Mouse (Mus musculus) gastrocnemius, postnatal 4 days (tissue): ENCODE data around the gene Pdia3. TPM values are rescaled to one million over a fixed set of nuclear protein-coding genes. Genes with fewer than 3 reads are reported as not detected.
"Not testable (repeated sequence)": the region's sequence is repeated elsewhere in the genome, so short reads cannot be mapped to it uniquely, and the experiment has no call there.

ENCODE experiments used
- DNase-seq, 2 experiments: peaks; one replicate each; pipeline ENCODE4 v3.0.0; 2021 to 2022; ENCODE audit warnings: low spot score in 2 of 2, mixed read lengths in 2 of 2
- total RNA-seq, 2 experiments: library from RNA; stranded (reverse); gene quantifications; 2 replicates each; pipeline ENCODE4 v1.2.3; 2021

Gene Pdia3
- total RNA-seq, 2 experiments from 2014 or later, result 197 to 210 TPM

DNA sequence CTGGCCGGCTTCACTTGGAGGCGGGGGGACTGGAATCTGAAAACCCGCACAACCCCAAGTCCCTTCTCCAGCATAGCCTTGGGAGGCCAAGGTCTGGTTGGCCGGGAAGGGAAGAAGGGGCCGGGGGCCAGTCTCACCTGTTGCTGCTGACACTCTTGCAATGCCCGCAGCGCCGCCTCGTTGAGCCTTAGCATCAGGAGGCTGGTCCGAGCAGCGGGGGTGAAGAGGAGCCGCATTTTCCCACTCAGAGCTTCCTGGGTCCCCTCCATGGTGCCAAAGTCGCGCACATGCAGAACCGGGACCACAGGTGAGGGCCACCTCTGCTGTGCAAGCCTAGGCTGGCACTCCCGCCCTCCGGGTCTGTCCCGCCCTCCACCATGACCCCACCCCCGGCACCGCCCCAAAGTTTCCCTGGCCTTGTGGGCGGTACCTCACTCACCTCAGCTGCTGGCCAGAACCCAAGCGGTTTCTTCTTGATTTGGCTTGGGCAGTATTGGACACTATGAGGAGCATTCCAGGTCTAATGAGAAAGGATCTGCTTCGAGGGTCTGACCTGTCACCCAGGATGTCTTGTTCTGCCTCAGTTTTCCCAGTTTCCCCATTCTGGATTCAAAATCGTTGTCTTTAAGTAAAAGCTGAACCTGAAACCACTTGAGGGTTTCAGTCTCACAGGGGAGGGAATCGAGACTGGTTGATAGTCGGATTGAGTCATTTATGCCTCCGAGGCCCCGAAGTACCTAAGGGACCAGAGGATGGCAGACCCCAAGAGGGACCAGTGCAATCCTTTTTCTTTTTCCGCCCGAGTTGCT is 28.9 kb downstream of the Pdia3 start:
- peak in 1 of 2 experiments; percentile 38 for DNase-seq

DNA sequence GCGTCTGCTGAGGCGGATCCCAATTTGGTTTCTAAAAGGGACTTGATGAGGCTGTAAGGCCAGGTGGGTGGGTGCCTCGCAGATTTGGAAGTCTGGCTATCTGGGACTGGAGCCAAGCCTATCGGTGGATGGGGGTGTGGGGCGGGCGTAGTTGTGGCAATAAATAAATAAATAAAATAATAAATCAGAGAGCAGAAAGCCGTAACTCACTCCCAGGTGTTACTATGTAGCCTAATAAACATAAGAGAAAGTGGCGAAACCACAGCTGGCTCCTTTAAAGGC is 29.4 kb downstream of the Pdia3 start:
- no peak for DNase-seq

DNA sequence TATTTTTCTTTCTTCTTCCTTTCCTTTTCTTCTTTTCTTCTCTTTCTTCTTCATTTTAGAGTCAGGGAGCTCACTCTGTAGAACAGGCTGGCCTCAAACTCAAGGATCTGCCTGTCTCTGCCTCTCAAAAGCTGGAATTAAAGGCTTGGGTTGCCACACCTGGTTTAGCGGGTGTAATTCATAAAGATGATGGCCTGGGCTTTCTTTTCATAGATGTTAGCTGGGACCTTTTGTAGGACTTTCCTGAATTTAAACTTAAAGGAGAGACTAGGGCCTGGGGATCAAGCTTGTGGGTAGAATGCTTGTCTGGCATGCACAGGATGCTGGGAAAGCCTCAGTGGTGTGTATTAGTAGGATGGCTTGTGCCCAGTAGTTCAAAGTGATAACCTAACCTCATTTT is 30.6 kb downstream of the Pdia3 start, which contains the start of gene Ell3:
Ell3 (minus strand) TSS at position 101 of the 400 bp plus-strand sequence.
- DNase-seq, result no peak

DNA sequence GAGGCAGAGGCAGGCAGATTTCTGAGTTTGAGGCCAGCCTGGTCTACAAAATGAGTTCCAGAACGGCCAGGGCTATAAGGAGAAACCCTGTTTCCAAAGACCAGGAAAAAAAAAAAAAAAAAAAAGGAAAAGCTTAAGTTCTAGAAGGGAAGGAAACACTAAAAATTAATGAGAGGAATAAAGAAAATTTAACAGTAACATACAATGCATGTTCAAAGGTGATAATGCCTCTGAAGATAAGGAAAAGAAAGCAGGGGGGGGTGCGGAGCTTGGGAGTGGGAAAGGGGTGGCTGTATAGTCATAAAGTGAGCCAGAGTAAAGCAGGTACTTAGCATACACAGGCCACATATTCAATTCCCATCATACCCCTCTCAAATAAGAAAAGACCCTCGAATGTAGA is 31.5 kb downstream of the Pdia3 start:
- DNase-seq, result no peak

DNA sequence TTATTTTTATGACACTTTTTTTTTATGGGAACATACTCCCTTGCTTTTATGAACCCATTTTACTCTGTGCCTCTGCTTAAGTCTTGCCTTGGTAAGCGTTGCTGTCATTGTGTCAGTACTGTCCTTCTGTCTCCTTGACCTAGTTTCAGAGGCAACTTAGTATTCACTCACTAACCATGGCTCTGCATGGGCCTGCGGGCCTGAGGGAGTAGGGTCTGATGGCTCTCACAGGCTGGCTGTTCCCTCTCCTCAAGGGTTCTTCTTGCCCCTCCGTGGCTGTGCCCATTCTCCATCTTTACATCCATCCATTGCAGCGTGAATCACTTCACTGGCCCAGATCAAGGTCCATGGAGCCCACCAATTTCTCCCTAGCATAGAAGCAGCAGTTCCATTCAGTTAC is 32.9 kb downstream of the Pdia3 start:
- DNase-seq, result no peak

DNA sequence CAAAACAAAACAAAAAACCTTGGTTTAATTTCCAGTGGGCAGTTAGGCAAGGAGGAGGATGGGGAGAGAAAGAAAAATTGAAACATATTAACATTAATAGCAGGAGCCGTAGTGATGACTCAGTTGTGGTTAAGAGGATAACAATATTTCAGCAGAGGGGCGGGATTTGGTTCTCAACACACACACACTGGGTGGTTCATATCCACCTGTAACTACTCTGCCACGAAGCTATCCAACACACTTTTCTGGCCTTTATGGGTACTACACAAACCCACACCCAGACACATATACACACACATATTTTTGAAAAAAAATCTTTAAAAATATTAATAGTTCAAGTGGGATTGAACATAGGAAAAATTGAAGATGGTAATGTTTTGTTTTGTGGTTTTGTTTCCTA is 33.4 kb downstream of the Pdia3 start:
- DNase-seq, result no peak

DNA sequence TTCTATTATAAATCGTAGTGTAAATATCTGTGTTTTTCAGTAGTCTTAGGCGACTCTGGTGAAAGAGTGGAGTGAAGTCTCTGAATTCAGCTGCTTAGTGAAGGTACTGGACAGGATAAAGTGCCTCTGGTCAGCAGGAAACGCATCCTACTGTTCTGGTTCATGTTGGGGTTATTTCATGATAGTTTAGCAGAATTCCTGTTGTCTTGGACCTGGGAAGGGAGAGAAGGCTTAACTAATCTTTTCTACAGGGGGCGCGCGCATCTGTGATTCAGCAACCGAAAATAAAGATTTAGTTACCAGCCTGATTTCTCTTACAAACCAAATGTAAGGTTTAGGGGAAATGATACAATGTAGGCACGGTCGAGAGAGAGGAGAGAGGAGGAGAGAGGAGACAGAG is 34.6 kb downstream of the Pdia3 start:
- DNase-seq, result peak in 1 of 2 experiments; percentile 47

DNA sequence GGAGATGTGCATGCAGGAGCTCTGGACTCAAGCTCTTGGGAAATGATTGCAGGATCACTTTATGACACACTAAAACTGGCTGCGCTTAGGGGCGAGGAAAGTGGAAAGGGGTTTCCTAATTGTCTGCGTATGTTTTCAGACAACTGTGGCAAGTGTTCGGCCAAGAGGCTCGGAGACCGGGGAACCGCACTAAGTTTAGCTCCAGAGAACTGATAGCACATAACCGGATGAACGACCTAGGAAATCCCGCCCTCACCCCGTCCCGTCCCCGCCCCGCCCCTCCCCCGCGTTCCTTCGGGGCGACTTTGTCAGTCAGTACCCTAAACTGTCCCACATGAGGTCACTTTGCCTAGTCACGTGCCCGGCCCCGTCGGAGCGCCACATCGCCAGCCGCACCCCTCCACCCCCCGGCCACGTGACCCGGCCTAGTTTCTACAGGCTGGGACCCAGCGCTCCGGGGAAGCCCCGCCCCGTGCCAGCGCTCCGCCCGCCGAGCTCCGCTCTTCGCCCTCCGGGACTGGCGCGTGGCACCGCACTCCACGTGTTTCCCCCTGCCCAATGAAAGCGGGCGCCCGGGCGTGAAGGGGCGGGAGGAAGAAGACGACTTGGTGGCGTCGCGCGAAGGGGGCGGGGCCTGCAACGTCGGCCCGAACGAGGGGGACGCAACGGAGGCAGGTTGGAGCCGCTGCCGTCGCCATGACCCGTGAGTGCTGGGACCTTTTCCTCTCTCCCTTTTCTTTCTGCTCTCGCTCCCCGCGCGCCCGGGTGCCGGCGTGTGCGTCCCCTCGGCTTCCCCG is 35.4 kb downstream of the Pdia3 start, which contains the start of gene Serf2:
Serf2 (plus strand) TSS at position 457 of the 797 bp plus-strand sequence.
- DNase-seq, result peak; percentile 100

DNA sequence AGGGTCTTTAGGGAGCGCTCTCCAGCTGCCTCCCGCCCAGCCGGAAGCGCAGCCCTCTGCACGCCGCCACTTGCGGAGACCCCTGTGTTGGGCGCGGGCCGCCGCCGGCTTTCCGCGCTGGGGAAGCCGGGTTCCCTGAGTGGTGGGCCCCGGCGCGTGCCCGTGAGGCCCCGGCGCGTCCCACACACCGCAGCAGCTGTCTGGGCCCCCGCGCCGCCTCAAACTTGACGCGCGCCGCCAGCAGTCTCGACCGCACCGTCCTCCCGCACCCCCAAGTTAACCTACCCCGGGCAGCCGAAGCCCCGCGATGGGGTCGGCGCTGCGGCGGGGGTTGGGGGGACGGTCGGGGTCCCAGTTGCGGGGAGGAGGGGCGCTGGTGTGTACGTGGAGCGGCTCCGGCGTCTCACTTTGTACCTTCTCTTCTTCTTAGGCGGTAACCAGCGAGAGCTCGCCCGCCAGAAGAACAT is 36.0 kb downstream of the Pdia3 start:
- peak in 1 of 2 experiments; percentile 53 for DNase-seq

DNA sequence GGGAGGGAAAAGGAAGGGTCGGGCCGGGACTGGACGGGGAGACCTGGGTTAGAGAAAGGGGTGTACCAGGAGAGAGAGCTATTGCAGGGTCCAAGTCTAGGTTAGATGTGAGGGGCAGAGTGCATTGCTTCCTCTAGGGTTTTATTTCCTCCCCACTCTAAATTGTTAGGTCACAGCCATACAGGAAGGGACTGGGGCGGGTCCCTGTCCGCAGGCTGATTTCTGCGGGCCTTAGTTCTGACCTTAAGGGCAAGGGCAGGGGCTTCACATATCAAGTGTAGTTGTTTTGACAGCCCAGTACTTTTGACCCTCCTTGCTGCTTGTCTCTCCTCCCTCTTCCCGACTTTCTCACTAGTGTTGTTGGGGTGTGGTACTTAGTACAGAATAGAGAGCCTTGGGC is 36.5 kb downstream of the Pdia3 start:
- no peak for DNase-seq

DNA sequence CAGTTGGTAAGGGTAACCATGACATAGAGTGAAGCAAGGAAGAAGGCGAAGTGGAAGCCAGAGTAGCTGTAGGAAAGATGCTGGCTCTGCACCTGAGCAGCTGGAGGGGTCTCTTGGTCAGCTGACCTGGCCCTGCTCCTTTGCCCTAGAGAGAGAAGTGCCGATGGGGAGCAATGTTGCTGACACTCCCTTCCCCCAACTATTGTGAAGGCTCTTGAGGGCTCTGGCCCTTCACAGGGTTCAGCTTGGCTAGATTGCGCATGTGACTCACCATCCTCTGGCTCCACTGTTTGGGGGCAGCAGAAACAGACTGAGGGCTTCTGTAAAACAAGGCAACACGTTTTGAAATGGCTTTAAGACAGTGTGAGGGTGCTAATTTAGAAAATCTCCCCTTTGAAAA is 38.8 kb downstream of the Pdia3 start:
- no peak for DNase-seq

DNA sequence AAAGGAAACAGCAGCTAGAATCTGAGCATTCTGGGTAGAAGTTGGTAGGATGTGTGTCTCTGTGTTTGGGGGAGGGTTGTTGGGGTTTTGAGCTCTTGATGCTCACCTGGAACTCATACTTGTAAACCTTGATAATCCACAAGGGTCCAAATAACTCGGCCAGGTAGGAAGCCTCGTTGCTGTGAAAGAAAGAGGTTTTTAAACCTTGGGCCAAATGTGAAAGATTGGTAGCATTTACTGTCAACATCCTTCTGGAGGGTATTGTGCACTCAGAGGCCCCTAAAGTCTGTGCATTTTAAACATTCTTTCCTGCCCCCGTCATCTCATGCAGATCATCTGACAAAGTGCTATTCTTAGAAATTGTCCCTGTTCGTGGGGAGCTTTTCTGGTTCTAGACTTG is 39.4 kb downstream of the Pdia3 start, which contains the start of gene Hypk:
Hypk (plus strand) TSS at position 301 of the 400 bp plus-strand sequence.
- no peak for DNase-seq

DNA sequence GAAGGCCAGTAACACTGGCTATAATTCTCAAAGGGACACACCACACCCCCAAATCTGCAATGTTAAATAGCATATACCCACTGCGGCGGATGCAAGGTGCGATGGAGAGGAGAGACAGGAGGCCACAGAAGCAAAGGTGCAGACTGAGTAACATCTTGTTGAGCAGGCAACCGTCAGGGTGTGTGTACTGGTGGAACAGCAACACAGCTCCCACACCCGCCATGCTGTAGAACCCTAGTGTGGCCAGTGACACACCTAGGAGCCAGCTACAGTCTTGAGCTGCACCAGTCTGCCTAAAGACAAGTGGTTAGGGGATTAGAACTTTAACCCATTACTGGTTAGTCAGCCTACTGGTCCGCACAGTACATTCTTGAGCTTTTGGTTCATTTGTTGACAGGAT is 40.3 kb downstream of the Pdia3 start:
- DNase-seq, result no peak

DNA sequence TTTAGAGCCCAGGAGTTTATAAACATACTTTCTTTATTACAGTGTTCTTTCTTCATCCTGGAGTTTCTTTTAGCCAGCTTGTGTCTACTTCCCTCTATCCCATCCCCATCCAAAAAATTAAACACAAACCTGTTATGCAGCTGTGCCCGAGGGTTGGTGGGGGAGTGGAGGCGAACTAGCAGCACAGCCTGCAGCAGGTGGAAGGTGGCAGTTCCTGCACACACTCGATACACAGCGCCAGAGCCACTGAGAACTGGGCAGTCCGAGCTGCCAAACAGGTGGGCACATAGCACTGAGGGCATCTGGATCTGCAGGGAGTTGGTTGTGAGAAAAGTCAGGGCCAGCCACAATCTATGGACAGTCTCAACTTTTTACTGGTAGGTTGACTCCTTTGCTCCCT is 42.0 kb downstream of the Pdia3 start:
- no peak for DNase-seq

DNA sequence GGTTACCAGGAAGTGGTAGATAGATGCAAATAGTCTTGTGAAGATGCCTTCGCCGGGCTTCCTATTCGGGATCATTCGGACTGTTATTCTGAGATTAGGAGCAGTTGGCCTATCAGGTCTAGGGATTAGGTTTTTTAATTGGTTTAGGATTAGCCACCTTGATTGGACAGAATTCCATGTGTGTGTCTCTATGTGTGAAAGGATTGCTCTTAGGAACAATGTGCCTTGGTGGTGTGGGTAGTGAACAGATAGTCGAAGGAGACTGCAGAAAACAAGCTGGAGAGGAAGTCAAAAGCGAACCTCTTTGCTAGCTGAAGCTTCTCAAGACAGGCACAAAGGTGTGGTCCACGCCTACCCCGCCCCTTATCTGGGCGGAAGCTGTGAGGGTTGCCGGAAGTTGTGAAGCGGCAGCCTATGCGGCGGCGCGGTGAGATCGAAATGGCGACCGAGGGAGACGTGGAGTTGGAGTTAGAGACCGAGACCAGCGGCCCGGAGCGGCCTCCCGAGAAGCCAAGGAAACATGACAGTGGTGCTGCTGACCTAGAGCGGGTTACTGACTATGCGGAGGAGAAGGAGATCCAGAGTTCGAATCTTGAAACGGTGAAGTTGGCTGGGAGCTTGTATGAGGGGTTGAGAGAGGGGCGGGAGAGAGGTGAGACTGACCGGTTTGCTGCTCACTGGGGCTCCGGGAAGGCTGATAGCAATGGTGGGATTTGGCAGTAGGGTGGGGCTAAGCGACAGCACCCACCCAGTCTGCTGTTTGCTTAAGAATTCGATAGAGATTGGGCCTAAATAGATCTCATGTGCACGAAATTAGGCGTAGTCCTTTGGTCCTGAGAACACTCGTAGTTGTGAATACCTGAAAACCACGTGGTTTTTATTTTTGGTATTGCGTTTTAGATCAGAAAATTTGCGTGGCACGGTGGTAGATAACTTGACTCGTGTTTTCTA is 43.4 kb downstream of the Pdia3 start, which contains the start of gene Serinc4:
Serinc4 (minus strand) TSS at position 90 of the 951 bp plus-strand sequence.
- peak; percentile 72 to 82 for DNase-seq

DNA sequence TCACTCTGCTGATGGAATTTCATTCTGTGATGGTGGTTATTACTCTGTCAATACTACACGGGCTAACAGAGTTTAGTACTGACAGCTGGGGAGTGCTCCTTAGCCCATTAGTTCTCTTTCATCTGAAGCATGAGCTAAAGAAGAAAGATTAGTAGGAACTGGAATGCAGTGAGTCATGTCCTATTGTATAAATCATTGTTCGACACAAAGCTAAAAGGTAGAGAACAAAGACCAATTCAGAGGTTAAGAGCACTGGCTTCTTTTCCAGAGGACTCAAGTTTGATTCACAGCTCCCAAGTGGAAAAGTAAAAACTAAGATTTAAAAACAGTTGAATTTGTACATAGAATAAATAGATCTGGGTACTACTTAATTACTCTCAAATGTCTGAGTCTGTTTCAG is 46.5 kb downstream of the Pdia3 start:
- DNase-seq, result no peak

DNA sequence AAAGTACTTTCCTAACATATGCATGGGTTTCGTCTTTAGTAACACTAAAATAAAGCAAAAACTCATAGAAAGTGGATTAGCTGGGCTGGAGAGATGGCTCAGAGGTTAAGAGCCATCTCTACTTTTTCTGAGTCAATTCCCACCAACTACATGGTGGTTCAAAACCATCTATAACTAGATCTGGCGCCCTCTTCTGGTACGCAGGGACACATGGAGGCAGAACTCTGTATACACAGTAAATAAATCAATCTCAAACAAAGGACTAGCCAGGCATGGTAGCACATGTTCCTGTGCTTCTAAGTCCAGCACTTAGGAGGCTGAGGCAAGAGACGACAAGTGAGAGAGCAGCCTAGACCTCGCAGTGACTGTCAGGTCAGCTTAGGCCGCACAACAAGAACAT is 55.4 kb downstream of the Pdia3 start:
- not testable (repeated sequence) for DNase-seq

DNA sequence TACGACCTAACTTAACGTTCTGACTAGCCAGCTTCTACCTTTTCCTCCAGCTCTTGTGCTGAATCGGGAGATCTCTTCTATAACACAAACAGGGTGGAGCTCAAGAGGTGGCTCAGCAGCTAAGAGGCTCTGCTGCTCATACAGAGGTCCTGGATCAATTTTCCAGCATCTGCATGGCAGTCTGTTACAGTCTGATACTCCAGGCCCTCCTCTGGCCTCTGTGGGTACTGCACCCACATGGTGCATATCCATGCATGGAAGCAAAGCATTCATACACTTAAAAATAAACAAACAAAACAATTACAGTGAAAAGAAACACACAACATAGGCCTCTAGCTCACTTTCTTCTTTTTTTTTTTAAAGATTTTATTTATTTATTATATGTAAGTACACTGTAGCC is 59.2 kb downstream of the Pdia3 start:
- not testable (repeated sequence) for DNase-seq

DNA sequence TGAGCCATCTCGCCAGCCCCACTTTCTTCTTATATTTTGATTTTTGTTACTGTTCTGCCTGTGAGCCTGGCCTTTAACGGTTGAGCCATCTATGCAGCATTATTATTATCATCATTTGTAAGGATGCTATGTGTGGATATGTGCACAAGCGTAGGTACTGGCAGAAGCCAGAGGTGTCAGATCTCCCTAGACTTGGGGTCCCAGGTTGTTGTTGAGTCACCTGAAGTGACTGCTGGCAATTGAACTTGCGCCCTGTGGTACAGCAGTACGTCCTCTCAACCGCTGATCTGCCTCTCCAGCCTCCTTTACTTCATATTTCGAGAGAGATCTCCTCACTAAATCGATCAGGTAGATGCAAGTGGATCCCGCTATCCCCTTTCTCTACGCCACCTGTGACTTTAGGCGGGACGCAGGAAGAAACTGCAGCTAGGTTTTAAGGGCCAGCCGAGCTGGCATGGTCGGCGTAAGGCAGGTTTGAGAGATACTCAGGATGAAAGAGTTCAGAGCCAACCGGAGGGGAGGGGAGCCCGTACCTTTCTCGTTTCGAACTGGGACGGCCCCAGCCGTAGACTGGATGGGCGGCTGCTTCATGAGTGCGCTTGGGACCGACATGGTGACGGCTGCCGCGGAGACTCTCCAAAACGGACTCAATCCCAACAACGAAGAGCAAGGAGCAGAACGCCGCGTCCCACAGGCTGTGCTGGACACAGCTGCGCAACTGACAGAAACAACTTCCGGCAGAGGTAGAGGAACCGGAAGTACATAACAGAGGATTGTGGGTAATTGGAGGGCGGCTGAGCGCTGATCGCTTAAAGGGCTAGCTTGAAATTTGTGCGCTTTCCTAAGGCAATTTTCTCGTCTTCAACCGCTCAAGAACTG is 60.0 kb downstream of the Pdia3 start, which contains the start of gene Mfap1b:
Mfap1b (minus strand) TSS at position 767 of the 879 bp plus-strand sequence.
- DNase-seq, result peak; percentile 33 to 76

DNA sequence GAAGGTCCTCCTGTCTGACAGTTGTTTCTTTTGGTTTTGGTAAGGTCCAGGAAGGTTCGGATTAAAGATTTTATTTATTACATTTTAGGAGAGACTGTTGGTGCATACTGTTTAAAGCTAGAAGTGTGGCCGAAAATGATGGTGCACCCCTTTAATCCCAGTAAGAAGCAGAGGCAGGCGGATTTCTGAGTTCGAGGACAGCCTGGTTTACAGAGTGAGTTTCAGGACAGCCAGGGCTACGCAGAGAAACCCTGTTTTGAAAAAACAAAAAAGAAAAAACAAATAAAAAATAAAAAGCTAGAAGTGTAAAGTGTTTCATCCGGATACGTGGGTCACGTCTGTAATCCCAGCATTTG is 60.6 kb downstream of the Pdia3 start:
- DNase-seq, result no peak
